Mouse (Mus musculus) erythroid progenitor cell, adult 5-6 weeks (primary cell): ENCODE data around the gene Pcnt. TPM values are rescaled to one million over a fixed set of nuclear protein-coding genes. Genes with fewer than 3 reads are reported as not detected.

Source experiments
- ATAC-seq: replicated peaks from 2 replicates; pipeline ENCODE4 v1.8.0; 2016; ENCODE audit warnings: moderate number of reproducible peaks, mild to moderate bottlenecking, moderate TSS enrichment, inconsistent platforms; ENCODE audit not compliant: poor library complexity, low FRiP score, severe bottlenecking
- total RNA-seq, 2 experiments: library from RNA; stranded (forward) in 1 of 2; stranded (reverse) in 1 of 2; fragments of 150-400 nt in 1 of 2; fragments of 186-747, 209-891 nt in 1 of 2; gene quantifications; 2 replicates each; pipeline versions ENCODE4 v1.2.3 to v1.2.4; 2015 to 2017; ENCODE audit warnings: low replicate concordance in 2 of 2

Pcnt gene
- total RNA-seq, 2 experiments from 2014 or later = 61.6 to 99.8 TPM

- ATAC-seq = no peak
These were observed 16.9 kb downstream of the Pcnt start for GRCm38 (mm10) chr10:76425674-76426073.

- no peak for ATAC-seq
These were observed 25.8 kb downstream of the Pcnt start for GRCm38 (mm10) chr10:76416811-76417210.

- no peak for ATAC-seq
These were observed 34.1 kb downstream of the Pcnt start for GRCm38 (mm10) chr10:76408520-76408919.

DNA sequence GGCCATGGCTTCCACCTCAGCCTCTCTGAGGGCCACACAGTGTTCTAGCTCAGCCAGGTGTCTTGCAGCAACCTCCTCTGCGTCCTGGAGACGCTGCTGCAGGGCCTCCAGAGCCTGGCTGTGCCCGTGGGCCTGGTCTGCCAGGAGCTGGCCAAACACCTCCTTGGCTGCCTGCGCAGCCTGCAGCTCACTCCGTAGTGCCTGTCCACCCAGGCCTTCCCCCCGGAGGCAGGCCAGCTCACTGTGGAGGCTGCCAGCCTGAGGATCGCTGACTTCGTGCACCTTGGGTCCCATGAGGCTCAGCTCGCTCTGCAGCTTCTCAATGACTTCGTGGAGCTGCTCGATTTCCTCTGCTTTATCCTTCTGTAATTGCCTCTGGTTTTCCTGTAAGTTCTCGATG is 50.0 kb downstream of the Pcnt start:
- ATAC-seq = no peak

DNA sequence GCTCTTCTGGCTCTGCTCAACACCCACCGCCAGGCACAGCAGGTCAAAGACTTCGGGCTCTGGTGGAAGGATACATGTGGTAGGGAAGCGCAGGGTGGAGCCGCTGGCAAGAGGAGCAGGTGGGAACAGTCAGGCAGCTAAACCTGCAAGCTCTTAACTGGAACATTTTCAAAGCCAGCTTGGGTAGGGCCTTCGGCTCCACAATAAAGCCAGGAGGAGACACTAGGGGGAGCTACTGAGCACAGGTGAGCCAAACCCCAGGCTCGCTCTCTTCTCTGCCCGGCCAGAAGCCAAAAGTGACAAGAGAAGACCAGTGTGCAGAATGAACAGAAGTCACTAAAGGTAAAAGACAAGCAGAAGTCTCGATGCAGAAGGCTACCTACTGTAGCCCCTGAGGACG is 50.8 kb downstream of the Pcnt start:
- ATAC-seq = peak; percentile 60

DNA sequence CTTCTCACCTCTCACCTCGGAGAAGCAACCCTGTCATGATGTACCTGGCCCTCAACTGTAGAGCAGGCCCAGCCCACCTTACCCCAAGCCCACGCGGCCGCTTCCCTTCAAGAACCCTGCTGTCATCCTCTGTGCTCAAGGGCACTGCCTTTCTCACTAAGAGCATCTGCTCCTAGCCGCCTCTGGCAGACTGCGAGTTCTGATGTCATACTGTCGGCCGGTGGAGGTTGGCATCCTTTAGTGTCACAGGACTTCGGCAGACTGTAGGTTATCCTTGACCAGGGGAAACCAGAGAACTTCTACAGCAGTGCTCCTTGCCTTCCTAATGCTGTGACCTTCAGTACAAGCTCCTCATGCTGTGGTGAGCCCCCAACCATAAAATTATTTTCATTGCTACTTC is 51.4 kb downstream of the Pcnt start:
- no peak for ATAC-seq

- ATAC-seq = no peak
These were observed 67.6 kb downstream of the Pcnt start for GRCm38 (mm10) chr10:76374981-76375380.

GRCm38 (mm10) chr10:76371736-76372135 is 70.8 kb downstream of the Pcnt start:
- no peak for ATAC-seq

GRCm38 (mm10) chr10:76368766-76369165 is 73.8 kb downstream of the Pcnt start:
- no peak for ATAC-seq

DNA sequence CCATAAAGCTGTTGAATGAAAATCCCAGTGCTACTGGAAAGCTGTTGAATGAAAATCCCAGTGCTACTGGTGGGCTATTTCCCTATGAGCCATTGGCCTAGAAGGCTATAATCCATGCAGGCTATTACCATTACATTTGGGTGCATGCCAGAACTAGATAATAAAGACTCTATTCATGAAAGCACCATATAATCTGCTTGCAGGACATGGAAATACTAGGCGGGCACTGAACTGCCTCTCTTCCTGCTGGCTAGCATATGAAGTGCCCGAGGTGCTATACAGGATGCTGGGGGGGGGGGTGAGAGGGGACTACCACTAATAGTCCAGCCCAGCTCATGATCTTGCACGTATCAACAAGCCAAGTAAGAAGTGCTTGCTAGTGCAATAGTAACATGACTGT is 79.4 kb downstream of the Pcnt start:
- no peak for ATAC-seq

DNA sequence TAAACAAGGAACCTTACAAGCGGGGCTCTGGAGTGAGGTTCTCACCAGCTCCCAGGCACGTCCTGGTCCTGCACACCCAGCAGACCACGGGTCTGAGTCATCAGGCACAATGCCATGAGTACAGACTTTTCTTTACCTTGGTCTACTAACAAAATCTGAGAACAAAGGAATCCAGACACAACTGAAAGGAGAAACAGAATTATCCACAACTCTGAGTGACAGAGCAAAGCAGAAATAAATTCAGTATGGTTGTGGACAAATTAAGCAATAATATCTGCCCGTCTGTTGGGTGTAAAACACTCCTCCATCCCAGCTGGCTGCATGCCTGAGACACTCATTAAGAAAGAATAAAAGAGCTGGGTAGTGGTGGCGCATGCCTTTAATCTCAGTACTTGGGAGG is 84.1 kb downstream of the Pcnt start:
- no peak for ATAC-seq

- no peak for ATAC-seq
These were observed 85.2 kb downstream of the Pcnt start for GRCm38 (mm10) chr10:76357286-76357875.

DNA sequence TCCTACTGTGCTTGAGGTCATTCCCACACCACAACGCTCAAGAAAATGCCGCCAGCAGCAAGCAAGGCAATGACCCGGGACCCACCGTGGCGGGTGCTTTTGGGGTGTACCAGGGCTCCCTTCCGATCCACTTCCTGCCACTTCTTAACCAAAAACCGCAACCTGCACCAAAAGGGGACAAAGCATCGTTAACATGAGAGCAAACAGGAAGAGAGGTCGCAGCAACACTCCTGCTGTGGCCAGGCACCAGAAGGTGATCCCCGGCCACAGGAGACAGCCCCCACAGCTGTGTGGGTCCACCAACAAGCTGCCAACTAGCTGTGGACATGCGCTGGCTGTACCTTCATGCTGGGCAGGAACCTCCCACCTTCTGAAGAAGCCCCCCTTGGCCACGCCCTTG is 87.6 kb downstream of the Pcnt start:
- no peak for ATAC-seq

DNA sequence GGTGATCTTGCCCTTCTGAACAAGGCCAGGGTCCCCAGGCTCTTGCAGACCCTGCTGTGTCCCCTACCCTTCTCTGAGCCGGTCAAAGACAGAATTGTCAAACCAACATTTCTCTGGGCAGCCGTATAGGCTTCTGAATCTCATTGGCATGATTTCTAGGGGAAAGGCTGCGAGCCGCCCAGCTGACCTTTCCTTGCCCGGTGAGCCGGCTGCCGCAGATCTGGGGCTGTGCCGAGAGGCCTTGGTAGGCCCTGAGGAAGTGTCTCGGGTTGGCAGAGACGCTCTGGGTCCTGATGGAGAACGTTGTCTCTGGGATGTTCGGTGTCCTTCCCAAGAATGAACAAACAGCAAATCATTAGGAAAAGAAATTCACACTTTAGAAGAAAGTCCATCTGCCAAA is 88.6 kb downstream of the Pcnt start:
- no peak for ATAC-seq

GRCm38 (mm10) chr10:76351953-76352352 is 90.6 kb downstream of the Pcnt start:
- no peak for ATAC-seq

- ATAC-seq = peak; percentile 57; the same call in 1 of the 2 replicates
These were observed 96.0 kb downstream of the Pcnt start for GRCm38 (mm10) chr10:76346589-76346988.

DNA sequence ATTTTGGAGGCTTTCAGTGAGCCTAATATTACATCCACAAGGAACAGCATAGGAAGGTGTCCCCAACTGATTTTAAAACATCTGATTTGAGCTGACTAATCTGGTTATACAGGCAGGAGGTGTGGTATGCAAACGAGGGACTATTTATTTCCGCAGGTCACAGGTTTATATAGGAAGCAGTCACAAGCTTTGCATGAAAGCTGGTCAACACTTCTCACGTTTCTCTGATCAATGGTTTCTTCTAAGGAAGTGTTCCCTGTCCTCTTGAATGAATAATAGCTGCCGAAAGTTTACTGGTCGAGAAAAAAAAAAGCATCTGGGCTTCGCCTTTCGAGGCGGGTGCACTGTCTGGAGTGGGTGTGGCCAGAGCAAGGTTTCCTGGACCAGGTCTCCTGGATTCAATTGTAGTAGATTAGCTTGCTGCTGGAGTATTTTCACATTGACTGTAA is 96.5 kb downstream of the Pcnt start:
- peak; percentile 39; the same call in 1 of the 2 replicates for ATAC-seq

DNA sequence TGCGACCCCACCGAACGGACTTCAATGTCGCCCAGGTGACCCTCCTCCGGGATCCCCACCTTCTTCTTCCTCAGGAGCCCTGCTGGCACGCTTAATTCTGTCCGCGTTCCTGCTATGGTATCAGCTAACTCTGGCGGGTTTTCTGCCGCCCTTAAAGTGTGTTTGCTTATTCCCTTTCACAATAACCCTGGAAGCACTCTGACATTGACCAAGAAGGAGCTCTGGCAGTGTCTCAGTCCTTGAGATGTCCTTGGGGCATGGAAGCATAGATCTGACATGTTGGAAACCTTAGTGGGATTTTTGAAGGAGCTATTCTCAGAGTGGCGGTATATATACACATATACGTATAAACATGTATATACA is 97.1 kb downstream of the Pcnt start:
- ATAC-seq = peak; percentile 41; the same call in 1 of the 2 replicates

GRCm38 (mm10) chr10:76344711-76345539 is 97.7 kb downstream of the Pcnt start, which contains the start of gene Dip2a:
Gene Dip2a, minus strand, starts transcription at chr10:76345291.
- peak; percentile 94 for ATAC-seq

- ATAC-seq = no peak
These were observed 108.2 kb downstream of the Pcnt start for GRCm38 (mm10) chr10:76334350-76334749.

- no peak for ATAC-seq
These were observed 110.5 kb downstream of the Pcnt start for GRCm38 (mm10) chr10:76332040-76332439.
